Mouse (Mus musculus) bone marrow macrophage, adult 2 months (primary cell): ENCODE results near the gene Hrnr.

Experiments used
- CTCF ChIP-seq: IDR thresholded peaks from 2 replicates; pipeline ENCODE4 v1.5.1; 2012; ENCODE audit warnings: low read depth, mild to moderate bottlenecking, low read length, moderate library complexity
- POLR2A ChIP-seq: IDR thresholded peaks from 2 replicates; pipeline ENCODE4 v1.6.1; 2012; ENCODE audit warnings: mild to moderate bottlenecking, low read depth, low read length, borderline replicate concordance

DNA sequence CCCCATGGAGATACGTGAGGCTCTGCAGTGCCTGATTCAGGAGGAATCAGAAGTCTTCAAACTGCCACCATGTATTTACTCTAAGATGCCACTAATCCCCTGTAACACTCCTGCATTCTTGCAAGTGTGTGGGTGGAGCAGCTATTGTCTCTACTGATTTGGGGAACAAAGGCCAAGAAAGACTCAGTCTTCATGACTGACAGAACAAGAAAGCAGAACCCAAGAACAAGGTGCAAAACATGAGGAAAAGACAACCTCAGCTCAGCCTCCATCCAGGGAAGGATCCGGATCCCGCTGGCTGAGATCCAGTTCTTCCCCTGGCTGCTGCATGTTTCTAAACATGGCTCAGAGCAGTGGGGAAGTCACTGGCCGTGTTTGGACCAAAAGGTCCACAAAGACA is 58.6 kb downstream of the Hrnr start:
- TF ChIP-seq POLR2A (no peak), CTCF (no peak)
